Mouse (Mus musculus) kidney, embryonic 15.5 days (tissue): ENCODE results near the gene Znrf4. TPM values are rescaled to one million over a fixed set of nuclear protein-coding genes. Genes with fewer than 3 reads are reported as not detected.

Experiments used
- ATAC-seq: fragments of 200-750 bp; cut with Nextera tagmentation; replicated peaks from 2 replicates; pipeline ENCODE4 v1.8.0; 2017; ENCODE audit warnings: moderate TSS enrichment; ENCODE audit not compliant: low FRiP score
- H3K27ac ChIP-seq: fragments of 300-500 bp; sonication (generic); 2 replicates; pipeline ENCODE4 v1.5.1; 2015; ENCODE audit warnings: mild to moderate bottlenecking, inconsistent platforms
- H3K27me3 ChIP-seq: fragments of 300-500 bp; sonication (generic); 2 replicates; pipeline ENCODE4 v1.6.1; 2015; ENCODE audit warnings: inconsistent platforms
- H3K36me3 ChIP-seq: fragments of 300-500 bp; sonication (generic); 2 replicates; pipeline ENCODE4 v1.6.1; 2015; ENCODE audit warnings: inconsistent platforms
- H3K4me1 ChIP-seq: fragments of 300-500 bp; sonication (generic); 2 replicates; pipeline ENCODE4 v1.6.1; 2015; ENCODE audit warnings: inconsistent platforms
- H3K4me2 ChIP-seq: fragments of 300-500 bp; sonication (generic); 2 replicates; pipeline ENCODE4 v1.6.1; 2015; ENCODE audit warnings: moderate library complexity, mild to moderate bottlenecking, inconsistent platforms
- H3K4me3 ChIP-seq: fragments of 300-500 bp; sonication (generic); replicated peaks from 2 replicates; pipeline ENCODE4 v1.5.1; 2015; ENCODE audit warnings: mild to moderate bottlenecking, inconsistent platforms
- H3K9ac ChIP-seq: fragments of 300-500 bp; sonication (generic); 2 replicates; pipeline ENCODE4 v1.6.1; 2015; ENCODE audit warnings: mild to moderate bottlenecking, inconsistent platforms
- H3K9me3 ChIP-seq: fragments of 300-500 bp; sonication (generic); replicated peaks from 2 replicates; pipeline ENCODE4 v1.6.1; 2016; ENCODE audit warnings: inconsistent platforms
- WGBS: fragments of 180-500 bp; shearing (Covaris S2); methylation state at CpG from one replicate; pipeline ENCODE4 v1.1.7; 2015; ENCODE audit warnings: mixed read lengths; 5-methylcytosine and 5-hydroxymethylcytosine counted together
- polyA plus RNA-seq: library from polyadenylated mRNA; unstranded; fragments of >200 nt; fragmentation: Nextera tagmentation; extraction: Ambion mirVana; gene quantifications from 2 replicates; pipeline ENCODE4 v1.2.1, GENCODE M21; 2015

Gene Znrf4
- polyA plus RNA-seq, 1 experiment from 2014 or later, result not detected

GRCm38 (mm10) chr17:56479358-56479757 lies 32.9 kb downstream of the Znrf4 start:
- Histone ChIP-seq H3K4me2 (peak overlapping the region; percentile 31; the same call in 1 of the 2 replicates), H3K36me3 (no peaks in the 10 kb centered on the region), H3K9me3 (peaks cover 3% of the 10 kb centered on the region; the same call in 1 of the 2 replicates), H3K4me1 (peaks cover 43% of the 10 kb centered on the region), H3K27me3 (peaks cover 14% of the 10 kb centered on the region), H3K4me3 (no peak overlapping the region), H3K27ac (no peak overlapping the region), H3K9ac (no peak overlapping the region)
- no peak for ATAC-seq
- 8% methylated on average over 6 of the region's 6 CpGs for WGBS

- no peak for ATAC-seq
- Histone ChIP-seq H3K27ac (peak overlapping the region; percentile 39; the same call in 1 of the 2 replicates), H3K27me3 (peaks cover 26% of the 10 kb centered on the region), H3K9me3 (peaks cover 3% of the 10 kb centered on the region; the same call in 1 of the 2 replicates), H3K36me3 (no peaks in the 10 kb centered on the region), H3K9ac (no peak overlapping the region), H3K4me1 (peaks cover 55% of the 10 kb centered on the region), H3K4me2 (no peak overlapping the region), H3K4me3 (no peak overlapping the region)
- WGBS, result 59% methylated on average over 11 of the region's 11 CpGs
Measured at GRCm38 (mm10) chr17:56478191-56478611, 34.0 kb downstream of the Znrf4 start.

- Histone ChIP-seq H3K27ac (0 out of 2 replicates have a peak overlapping the region, but pooled peaks have one; percentile 39), H3K9ac (no peak overlapping the region), H3K9me3 (peaks cover 3% of the 10 kb centered on the region; the same call in 1 of the 2 replicates), H3K27me3 (peaks cover 34% of the 10 kb centered on the region), H3K4me1 (peaks cover 64% of the 10 kb centered on the region), H3K4me3 (no peak overlapping the region), H3K36me3 (no peaks in the 10 kb centered on the region), H3K4me2 (no peak overlapping the region)
- ATAC-seq, result no peak
- 84% methylated on average over 19 of the region's 19 CpGs for WGBS
Measured at GRCm38 (mm10) chr17:56477191-56477818, 34.9 kb downstream of the Znrf4 start.

DNA sequence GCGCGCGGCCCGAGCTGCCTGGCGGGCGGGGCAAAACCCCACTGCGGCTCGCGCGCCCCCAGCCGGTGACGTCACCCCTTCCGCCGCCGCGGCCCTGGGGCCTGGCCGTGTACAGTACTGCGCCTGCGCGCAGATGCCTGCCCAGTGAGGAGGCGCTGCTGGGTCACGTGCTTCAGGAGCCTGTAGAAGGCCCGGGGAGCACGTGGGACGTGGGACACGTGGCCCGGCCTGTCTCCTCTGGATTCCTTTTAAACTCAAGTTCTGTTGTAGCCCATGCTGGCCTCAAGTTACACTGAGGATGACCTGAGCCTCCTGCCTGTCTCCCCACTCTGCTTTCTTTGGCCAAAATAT lies 35.9 kb downstream of the Znrf4 start, which contains the start of gene Ptprs:
TSS of gene Ptprs (minus strand) at position 82 of the 351 bp plus-strand sequence.
- Histone ChIP-seq H3K4me1 (peaks cover 73% of the 10 kb centered on the region), H3K36me3 (no peaks in the 10 kb centered on the region), H3K4me3 (peak within 1 kb of the TSS; percentile 85), H3K27me3 (peaks cover 38% of the 10 kb centered on the region), H3K9ac (peak within 1 kb of the TSS; percentile 88), H3K27ac (peak within 1 kb of the TSS; percentile 82), H3K4me2 (peak within 1 kb of the TSS; percentile 98), H3K9me3 (peaks cover 3% of the 10 kb centered on the region; the same call in 1 of the 2 replicates)
- ATAC-seq, result peak; percentile 85
- WGBS, result under 1% methylated on average over 27 of the region's 27 CpGs

DNA sequence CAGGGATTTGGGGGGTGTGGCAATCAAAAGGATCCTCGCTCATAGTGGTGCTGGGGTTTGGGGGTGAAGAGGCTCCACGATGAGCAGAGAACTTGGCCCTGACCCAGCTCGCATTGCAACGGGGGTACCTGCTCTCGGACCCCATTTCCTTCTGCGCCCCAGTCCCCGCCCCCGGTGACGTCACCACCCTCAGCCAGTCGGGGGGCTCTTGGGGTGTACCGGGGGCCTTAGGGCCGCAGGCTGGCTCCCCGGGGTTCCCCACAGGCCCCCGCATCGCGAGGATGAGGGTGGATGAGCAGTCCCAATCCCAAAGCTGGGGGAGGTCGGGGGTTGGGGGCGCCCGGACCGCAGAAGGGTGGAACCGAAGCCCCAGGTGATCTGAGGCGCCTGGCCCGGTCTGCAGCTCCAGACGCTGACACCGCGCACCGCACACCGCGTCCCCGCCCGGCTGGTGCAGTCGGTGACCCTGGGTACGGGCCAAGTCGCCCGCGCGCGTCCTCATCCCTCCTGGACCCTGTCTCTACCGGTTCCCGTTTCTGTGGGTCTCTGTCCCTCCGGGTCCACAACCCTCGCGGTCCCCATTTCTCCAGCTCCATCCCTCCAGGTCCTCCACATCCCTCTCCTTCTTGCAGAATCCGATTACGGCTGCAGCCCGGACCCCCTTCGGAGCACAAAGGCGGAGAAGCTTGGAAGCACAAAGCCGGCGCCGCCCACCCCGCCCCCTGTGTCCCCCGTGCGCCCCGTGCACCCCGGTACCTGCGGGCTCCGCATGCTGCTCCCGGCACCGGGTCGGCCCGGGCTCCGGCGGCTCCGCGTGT lies 36.4 kb downstream of the Znrf4 start:
- H3K4me1 ChIP-seq, result peaks cover 79% of the 10 kb centered on the region
- ATAC-seq, result peak; percentile 44
- peaks cover 3% of the 10 kb centered on the region; the same call in 1 of the 2 replicates for H3K9me3 ChIP-seq
- peak overlapping the region; percentile 88 for H3K9ac ChIP-seq
- peak overlapping the region; percentile 82 for H3K27ac ChIP-seq
- H3K4me2 ChIP-seq, result peak overlapping the region; percentile 98
- peaks cover 38% of the 10 kb centered on the region for H3K27me3 ChIP-seq
- peak overlapping the region; percentile 85 for H3K4me3 ChIP-seq
- no peaks in the 10 kb centered on the region for H3K36me3 ChIP-seq
- WGBS, result under 1% methylated on average over 66 of the region's 66 CpGs

DNA sequence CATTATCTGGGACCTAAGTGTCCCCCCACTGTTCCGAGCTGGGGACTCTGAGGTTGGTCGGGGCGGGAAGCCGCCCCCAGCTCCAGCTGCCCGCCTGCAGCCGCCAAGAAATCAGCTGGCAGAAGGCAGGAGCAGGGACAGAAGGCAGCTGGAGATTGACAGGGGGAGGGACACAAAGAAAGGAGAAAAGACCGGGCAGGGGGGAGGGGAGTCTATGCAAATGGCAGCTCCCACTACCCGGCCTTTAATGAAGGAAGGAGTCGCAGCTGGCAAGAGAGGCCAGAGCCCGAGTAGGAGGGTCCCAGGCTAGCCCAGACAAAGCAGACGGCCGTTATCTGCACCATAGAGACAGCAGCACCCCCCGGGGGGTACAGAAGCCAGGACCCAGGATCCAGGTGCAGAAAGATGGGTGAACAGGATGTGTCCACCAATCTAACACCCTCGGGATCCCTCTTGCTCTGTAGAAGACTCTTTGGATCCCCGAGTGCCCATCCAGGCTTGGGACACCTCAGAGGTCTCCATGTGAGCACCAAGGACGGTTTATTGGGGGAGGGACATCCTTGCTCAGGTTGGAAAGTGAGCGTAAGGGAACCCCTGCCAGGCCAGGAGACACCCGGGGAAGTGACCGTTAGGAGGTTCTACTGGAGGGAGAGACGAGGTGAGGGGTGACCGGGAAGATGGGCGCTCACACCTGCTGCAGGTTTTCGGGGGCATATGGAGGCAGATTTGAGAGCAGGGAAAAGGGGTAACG lies 37.2 kb downstream of the Znrf4 start:
- 0 out of 2 replicates have a peak, but pooled peaks have one; percentile 1 for ATAC-seq
- no peaks in the 10 kb centered on the region for H3K36me3 ChIP-seq
- peak overlapping the region; percentile 98 for H3K4me2 ChIP-seq
- peaks cover 87% of the 10 kb centered on the region for H3K4me1 ChIP-seq
- H3K4me3 ChIP-seq, result peak overlapping the region; percentile 85
- peak overlapping the region; percentile 67 for H3K27ac ChIP-seq
- peak overlapping the region; percentile 88 for H3K9ac ChIP-seq
- H3K9me3 ChIP-seq, result peaks cover 3% of the 10 kb centered on the region; the same call in 1 of the 2 replicates
- WGBS, result 1% methylated on average over 24 of the region's 24 CpGs
- H3K27me3 ChIP-seq, result peaks cover 38% of the 10 kb centered on the region

GRCm38 (mm10) chr17:56474311-56474830 lies 37.9 kb downstream of the Znrf4 start:
- Histone ChIP-seq H3K9me3 (peaks cover 3% of the 10 kb centered on the region; the same call in 1 of the 2 replicates), H3K27ac (no peak overlapping the region), H3K4me2 (peak overlapping the region; percentile 98), H3K4me3 (peak overlapping the region; percentile 85), H3K9ac (peak overlapping the region; percentile 88), H3K4me1 (peaks cover 93% of the 10 kb centered on the region), H3K36me3 (no peaks in the 10 kb centered on the region), H3K27me3 (peaks cover 38% of the 10 kb centered on the region)
- no peak for ATAC-seq
- 4% methylated on average over 32 of the region's 32 CpGs for WGBS

DNA sequence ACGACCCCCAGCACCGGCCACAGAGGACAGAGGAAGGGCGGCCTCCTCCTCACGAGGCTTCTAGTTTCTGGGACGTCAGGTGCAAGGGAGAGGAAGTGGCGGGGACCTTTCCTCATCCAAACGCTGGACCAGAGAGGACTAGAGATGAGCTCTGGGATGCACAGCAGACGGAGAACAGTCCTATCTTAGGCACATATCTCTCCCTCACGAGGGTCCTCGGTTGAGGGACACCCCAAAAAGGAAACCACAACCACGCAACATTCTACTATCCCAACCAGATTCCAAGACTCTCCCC lies 38.7 kb downstream of the Znrf4 start:
- Histone ChIP-seq H3K9me3 (peaks cover 3% of the 10 kb centered on the region; the same call in 1 of the 2 replicates), H3K9ac (peak overlapping the region; percentile 88), H3K4me1 (peaks cover 95% of the 10 kb centered on the region), H3K4me3 (peak overlapping the region; percentile 85), H3K27me3 (peaks cover 38% of the 10 kb centered on the region), H3K27ac (no peak overlapping the region), H3K36me3 (no peaks in the 10 kb centered on the region), H3K4me2 (peak overlapping the region; percentile 98)
- no peak for ATAC-seq
- 3% methylated on average over 11 of the region's 11 CpGs for WGBS

DNA sequence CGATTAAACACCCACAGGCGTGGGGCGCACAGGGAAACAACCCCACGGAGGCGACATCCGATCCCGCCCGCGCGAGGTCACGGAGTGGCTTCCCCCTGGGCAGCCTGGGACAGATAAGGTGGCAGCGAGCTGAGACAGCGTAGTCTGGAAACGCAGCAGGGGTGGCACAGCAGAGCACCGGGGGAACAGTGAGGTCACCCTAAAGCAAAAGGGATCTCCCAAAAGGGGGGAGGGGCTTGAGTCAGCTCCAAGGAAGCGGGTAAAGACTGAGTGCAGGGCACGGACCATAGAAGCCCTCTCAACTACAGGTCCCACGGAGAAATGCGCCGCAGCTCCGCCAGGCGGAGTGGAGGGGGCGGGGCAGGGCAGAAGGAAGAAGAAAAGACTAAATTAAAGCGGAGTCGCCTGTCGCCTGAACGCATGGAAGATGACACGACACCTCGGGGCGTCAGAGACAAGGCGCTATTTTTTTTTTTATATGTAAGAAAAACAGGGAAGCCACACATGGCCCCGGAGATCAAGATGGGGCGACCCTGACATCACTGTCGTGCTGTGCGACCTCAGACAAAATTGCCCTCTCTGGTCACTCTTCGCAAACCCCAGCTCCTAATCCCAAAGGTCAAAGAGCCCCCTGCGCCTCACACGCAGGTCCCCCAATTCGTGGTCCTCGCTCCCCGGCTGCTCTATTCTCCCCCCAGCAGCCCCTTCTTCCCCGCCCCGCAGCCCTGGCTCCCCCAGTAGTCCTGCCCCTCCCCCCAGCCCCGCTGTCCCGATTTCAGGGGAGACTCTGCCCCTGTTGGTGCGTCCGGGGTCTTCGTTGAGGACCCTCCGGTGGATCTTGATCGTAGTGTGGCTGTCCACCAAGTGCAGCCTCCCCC lies 39.3 kb downstream of the Znrf4 start:
- peak overlapping the region; percentile 88 for H3K9ac ChIP-seq
- ATAC-seq, result no peak
- H3K36me3 ChIP-seq, result 0 out of 2 replicates have a peak, but pooled peaks cover 2% of the 10 kb centered on the region
- H3K4me2 ChIP-seq, result peak overlapping the region; percentile 98
- H3K27me3 ChIP-seq, result peaks cover 38% of the 10 kb centered on the region
- H3K4me1 ChIP-seq, result peaks cover 95% of the 10 kb centered on the region
- H3K4me3 ChIP-seq, result peak overlapping the region; percentile 85
- H3K9me3 ChIP-seq, result peaks cover 3% of the 10 kb centered on the region; the same call in 1 of the 2 replicates
- 3% methylated on average over 50 of the region's 50 CpGs for WGBS
- no peak overlapping the region for H3K27ac ChIP-seq

DNA sequence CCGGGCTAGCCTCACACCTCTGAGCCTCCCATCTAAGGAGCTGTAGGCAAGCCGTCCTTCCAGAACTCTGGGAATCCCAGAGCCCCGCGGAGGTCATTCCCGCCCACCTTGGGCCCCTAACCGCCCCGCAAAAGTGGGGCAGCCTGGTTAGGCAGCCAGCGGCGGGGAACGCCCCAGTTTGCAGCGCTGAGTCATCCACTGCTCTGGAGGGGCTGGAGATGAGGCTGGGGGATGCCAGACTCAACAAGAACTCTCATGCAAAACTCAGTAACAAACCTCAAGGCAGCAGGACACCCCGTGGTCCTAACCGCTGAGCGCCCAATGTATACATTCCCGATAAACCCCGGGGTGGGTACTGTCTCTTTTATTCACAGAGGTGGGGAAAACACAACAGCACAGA lies 40.1 kb downstream of the Znrf4 start:
- peaks cover 35% of the 10 kb centered on the region for H3K27me3 ChIP-seq
- 0 out of 2 replicates have a peak, but pooled peaks cover 2% of the 10 kb centered on the region for H3K36me3 ChIP-seq
- H3K4me3 ChIP-seq, result peak overlapping the region; percentile 85
- H3K27ac ChIP-seq, result no peak overlapping the region
- H3K4me2 ChIP-seq, result peak overlapping the region; percentile 98
- no peak overlapping the region; the same call in 1 of the 2 replicates for H3K9ac ChIP-seq
- H3K4me1 ChIP-seq, result peaks cover 95% of the 10 kb centered on the region
- H3K9me3 ChIP-seq, result peaks cover 3% of the 10 kb centered on the region; the same call in 1 of the 2 replicates
- no peak for ATAC-seq
- 13% methylated on average over 16 of the region's 16 CpGs for WGBS
